Mouse (Mus musculus) forebrain, embryonic 13.5 days (tissue): ENCODE results near the gene Wbp1. TPM values are rescaled to one million over a fixed set of nuclear protein-coding genes. Genes with fewer than 3 reads are reported as not detected.
A peak's percentile ranks its signal among the peaks of the same experiment; 100 is the strongest.

Source experiments
- ATAC-seq: fragments of 200-750 bp; cut with Nextera tagmentation; 2 replicates; pipeline ENCODE4 v1.8.0; 2017
- H3K27ac ChIP-seq: fragments of 300-500 bp; sonication (generic); 2 replicates; pipeline ENCODE4 v1.5.1; 2015; ENCODE audit warnings: inconsistent platforms, mild to moderate bottlenecking, moderate library complexity
- H3K27me3 ChIP-seq: fragments of 300-500 bp; sonication (generic); 2 replicates; pipeline ENCODE4 v1.6.1; 2015; ENCODE audit warnings: mild to moderate bottlenecking, inconsistent platforms
- H3K36me3 ChIP-seq: fragments of 300-500 bp; sonication (generic); 2 replicates; pipeline ENCODE4 v1.6.1; 2015; ENCODE audit warnings: mild to moderate bottlenecking, inconsistent platforms; ENCODE audit not compliant: poor library complexity, severe bottlenecking
- H3K4me1 ChIP-seq: fragments of 300-500 bp; sonication (generic); 2 replicates; pipeline ENCODE4 v1.6.1; 2015; ENCODE audit warnings: inconsistent platforms
- H3K4me2 ChIP-seq: fragments of 300-500 bp; sonication (generic); 2 replicates; pipeline ENCODE4 v1.6.1; 2015; ENCODE audit warnings: inconsistent platforms, mild to moderate bottlenecking, moderate library complexity
- H3K4me3 ChIP-seq: fragments of 300-500 bp; sonication (generic); 2 replicates; pipeline ENCODE4 v1.5.1; 2015; ENCODE audit warnings: mild to moderate bottlenecking, inconsistent platforms
- H3K9ac ChIP-seq: fragments of 300-500 bp; sonication (generic); 2 replicates; pipeline ENCODE4 v1.6.1; 2015; ENCODE audit warnings: mild to moderate bottlenecking, inconsistent platforms
- H3K9me3 ChIP-seq: fragments of 300-500 bp; sonication (generic); replicated peaks from 2 replicates; pipeline ENCODE4 v1.6.1; 2016; ENCODE audit warnings: inconsistent platforms
- WGBS: fragments of 180-500 bp; shearing (Covaris S2); methylation state at CpG from one replicate; pipeline ENCODE4 v1.1.7; 2015; 5-methylcytosine and 5-hydroxymethylcytosine counted together
- polyA plus RNA-seq: library from polyadenylated mRNA; unstranded; fragments of >200 nt; fragmentation: Nextera tagmentation; extraction: Ambion mirVana; gene quantifications from 2 replicates; pipeline ENCODE4 v1.2.1, GENCODE M21; 2015

Gene Wbp1
- polyA plus RNA-seq, 1 experiment from 2014 or later: 239 TPM

DNA sequence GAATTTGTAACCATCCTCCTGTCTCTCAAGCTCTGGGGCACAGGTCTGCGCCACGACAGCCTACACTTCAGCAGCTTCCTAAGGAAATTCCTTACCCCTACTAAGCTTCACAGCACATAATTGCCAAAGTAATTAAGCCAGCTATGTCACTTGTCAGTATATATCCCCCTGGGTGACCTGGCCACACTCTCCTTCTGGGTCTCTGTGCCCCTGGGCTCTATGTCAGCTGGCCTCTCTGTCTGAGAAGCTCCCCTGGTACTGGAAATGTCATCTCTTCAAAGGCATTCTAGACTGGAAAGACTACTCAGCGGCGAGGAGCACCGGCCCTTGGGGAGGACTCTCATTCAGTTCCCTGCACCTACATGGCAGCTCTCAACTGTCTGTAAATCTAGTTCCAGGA lies 1.6 kb upstream of the Wbp1 start:
- Histone ChIP-seq H3K9ac (peak overlapping the region; percentile 96), H3K27ac (peak overlapping the region; percentile 99; the same call in 1 of the 2 replicates), H3K4me1 (peaks cover 60% of the 10 kb centered on the region), H3K36me3 (peaks cover 19% of the 10 kb centered on the region), H3K4me2 (peak overlapping the region; percentile 96), H3K27me3 (no peaks in the 10 kb centered on the region), H3K4me3 (no peak overlapping the region), H3K9me3 (no peaks in the 10 kb centered on the region)
- ATAC-seq: no peak
- 83% methylated on average over 5 of the region's 5 CpGs for WGBS

DNA sequence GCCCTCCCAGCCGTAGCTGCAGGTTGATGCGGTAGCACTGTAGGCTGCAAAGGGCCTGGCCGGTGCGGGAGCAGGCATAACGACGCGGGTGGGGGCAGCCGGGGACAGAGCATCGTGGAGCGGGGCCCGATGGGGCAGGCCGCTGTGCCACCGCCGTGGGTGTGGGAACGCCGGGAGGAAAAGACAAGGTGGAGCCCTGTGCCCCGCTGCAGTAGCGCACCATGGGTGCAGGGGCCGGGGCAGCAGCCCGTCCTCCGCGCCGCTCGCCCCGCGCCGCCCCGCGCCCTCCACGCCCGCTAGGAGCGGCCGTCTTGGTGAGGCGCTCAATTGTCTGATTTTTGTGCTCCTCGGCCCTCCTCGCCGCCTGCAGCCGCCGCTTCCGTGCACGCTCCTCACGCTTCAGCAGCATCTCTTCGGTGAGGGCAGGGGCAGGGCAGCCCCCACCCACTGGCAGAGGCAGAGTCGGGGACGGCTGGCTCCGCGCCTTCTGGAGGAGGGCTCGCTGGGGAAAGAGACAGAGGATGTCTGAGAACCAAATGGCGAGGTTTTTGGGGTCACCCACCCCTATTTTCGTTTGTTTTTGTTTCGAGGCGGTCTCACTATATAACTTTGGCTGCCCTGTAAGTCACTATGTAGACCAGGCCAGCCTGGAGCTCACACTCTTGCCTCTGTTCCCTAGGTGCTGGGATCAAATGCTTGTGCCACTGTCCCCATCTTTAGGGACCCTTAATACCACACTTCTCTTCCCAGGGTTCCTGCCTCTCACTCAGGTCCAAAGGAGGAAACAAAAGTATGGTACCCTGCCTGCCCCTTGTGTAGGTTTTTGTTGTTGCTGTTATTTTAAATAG lies 728 bp upstream of the Wbp1 start:
- Histone ChIP-seq H3K9ac (peak overlapping the region; percentile 96), H3K27ac (peak overlapping the region; percentile 99), H3K4me2 (peak overlapping the region; percentile 96), H3K4me3 (peak overlapping the region; percentile 79), H3K4me1 (peaks cover 67% of the 10 kb centered on the region), H3K36me3 (peaks cover 27% of the 10 kb centered on the region), H3K27me3 (no peaks in the 10 kb centered on the region), H3K9me3 (no peaks in the 10 kb centered on the region)
- peak; percentile 11 for ATAC-seq
- WGBS: 1% methylated on average over 51 of the region's 52 CpGs

DNA sequence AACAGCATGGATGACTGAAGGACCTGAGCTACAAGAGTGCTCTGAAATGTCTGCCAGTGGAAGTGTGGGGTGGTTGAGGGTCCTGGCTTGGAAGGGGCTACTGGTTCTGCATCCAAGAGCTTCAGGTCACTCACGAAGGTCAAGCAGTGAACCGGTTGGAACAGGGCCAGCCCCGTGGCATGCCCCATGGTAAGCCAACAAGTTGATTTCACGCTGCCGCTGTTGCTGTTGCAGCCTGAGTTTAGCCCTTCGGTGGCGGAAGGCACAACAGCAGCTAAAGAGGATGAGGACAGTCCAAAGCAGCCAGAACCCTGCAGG lies 1.7 kb downstream of the Wbp1 start:
- H3K4me2 ChIP-seq: peak overlapping the region; percentile 96
- H3K9ac ChIP-seq: peak overlapping the region; percentile 95
- H3K27ac ChIP-seq: no peak overlapping the region; the same call in 1 of the 2 replicates
- WGBS: 79% methylated on average over 7 of the region's 7 CpGs
- peaks cover 32% of the 10 kb centered on the region for H3K36me3 ChIP-seq
- no peaks in the 10 kb centered on the region for H3K27me3 ChIP-seq
- H3K4me1 ChIP-seq: peaks cover 81% of the 10 kb centered on the region
- no peaks in the 10 kb centered on the region for H3K9me3 ChIP-seq
- peak overlapping the region; percentile 79 for H3K4me3 ChIP-seq
- ATAC-seq: no peak

DNA sequence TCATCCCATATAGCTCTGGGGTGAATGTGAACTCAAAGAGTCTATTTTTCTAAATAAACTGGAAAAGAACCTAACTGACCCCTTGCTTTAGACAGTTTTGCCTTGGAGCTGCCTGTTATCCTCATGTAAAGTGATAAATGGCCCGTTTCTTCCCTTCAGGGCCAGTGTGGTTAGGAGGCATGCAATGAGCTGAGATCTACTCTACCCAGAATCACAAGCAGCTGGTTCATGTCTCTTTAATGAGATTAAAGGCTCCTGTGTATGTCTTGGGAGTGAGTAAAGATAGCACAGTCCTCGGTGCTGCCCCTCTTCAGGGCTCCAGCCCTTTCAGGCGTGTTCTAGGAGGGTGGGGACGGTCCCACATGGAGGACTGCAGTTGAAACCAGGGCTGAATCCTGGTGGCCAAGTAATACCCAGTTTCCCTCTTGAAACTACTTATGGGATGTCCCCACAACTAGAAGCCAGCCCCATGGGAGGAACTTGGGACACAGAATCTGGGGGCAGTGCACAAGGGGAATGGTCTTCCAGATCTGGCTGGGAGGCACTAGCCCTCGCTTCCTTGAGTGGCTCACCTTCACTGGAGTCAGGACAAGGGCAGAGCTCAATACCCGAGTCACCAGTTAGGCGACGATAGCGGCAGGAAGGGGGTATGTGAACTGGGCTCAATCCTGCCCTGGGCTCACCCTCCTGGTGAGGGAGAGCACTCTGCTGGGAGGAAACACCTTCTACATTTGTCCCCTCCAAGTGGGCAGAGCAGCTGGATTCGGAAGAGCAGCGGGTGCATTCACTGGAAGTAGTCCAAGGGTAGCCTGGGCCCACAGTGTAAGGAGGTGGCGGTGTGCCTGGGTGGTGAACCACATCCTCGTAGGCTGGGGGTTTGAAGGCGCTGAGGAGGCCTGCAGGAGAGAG lies 2.3 kb downstream of the Wbp1 start:
- H3K4me1 ChIP-seq: peaks cover 80% of the 10 kb centered on the region
- peak overlapping the region; percentile 96 for H3K4me2 ChIP-seq
- WGBS: 84% methylated on average over 14 of the region's 14 CpGs
- no peaks in the 10 kb centered on the region for H3K9me3 ChIP-seq
- peaks cover 32% of the 10 kb centered on the region for H3K36me3 ChIP-seq
- no peaks in the 10 kb centered on the region for H3K27me3 ChIP-seq
- H3K4me3 ChIP-seq: peak overlapping the region; percentile 79
- ATAC-seq: no peak
- H3K27ac ChIP-seq: peak overlapping the region; percentile 25; the same call in 1 of the 2 replicates
- peak overlapping the region; percentile 95; the same call in 1 of the 2 replicates for H3K9ac ChIP-seq

DNA sequence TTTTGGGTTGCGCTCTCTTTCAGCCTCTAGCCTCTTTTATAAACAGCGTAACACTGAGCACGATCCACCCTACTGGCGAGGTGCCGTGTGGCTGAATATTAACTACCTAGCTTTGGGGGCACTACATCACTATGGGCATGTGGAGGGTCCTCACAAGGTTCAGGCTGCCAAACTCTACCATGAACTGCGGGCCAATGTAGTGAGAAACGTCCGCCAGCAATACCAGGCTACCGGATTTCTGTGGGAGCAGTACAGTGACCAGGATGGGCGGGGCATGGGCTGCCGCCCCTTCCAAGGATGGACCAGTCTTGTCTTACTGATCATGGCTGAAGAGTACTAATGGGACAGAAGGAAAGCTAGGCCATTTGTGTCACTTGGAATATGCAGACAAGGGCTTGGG lies 3.0 kb downstream of the Wbp1 start:
- Histone ChIP-seq H3K27me3 (no peaks in the 10 kb centered on the region), H3K27ac (peak overlapping the region; percentile 35; the same call in 1 of the 2 replicates), H3K9me3 (no peaks in the 10 kb centered on the region), H3K4me1 (peaks cover 72% of the 10 kb centered on the region), H3K9ac (no peak overlapping the region), H3K4me3 (no peak overlapping the region), H3K4me2 (no peak overlapping the region), H3K36me3 (peaks cover 32% of the 10 kb centered on the region)
- no peak for ATAC-seq
- WGBS: 85% methylated on average over 11 of the region's 11 CpGs

DNA sequence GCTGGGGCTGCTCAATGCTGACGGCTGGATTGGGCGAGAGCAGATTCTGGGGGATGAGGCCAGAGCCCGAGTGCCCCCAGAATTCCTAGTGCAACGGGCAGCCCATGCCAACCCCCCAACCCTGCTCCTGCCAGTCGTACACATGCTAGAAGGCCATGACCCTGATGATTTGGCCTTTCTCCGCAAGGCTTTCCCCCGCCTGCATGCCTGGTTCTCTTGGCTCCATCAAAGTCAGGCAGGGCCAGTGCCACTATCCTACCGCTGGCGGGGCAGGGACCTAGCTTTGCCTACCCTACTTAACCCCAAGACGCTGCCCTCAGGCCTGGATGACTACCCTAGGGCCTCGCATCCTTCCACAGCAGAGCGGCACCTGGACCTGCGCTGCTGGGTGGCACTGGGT lies 3.7 kb downstream of the Wbp1 start:
- Histone ChIP-seq H3K36me3 (peaks cover 32% of the 10 kb centered on the region), H3K9ac (no peak overlapping the region)

DNA sequence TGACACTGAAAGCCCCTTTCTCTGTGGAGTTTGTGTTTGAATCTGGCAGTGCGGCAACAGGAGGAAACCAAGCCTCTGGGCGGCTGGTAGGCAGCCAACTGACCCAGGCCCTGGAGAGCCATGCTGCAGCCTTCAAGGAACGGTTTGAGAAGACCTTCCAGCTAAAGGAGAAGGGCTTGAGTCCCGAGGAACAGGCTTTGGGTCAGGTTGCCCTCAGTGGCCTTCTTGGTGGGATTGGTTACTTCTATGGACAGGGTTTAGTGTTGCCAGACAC lies 4.3 kb downstream of the Wbp1 start:
- WGBS: 90% methylated on average over 4 of the region's 4 CpGs
- Histone ChIP-seq H3K9ac (peak overlapping the region; percentile 95), H3K4me2 (peak overlapping the region; percentile 99), H3K36me3 (peaks cover 32% of the 10 kb centered on the region), H3K27me3 (no peaks in the 10 kb centered on the region), H3K27ac (no peak overlapping the region), H3K9me3 (no peaks in the 10 kb centered on the region), H3K4me1 (peaks cover 60% of the 10 kb centered on the region), H3K4me3 (peak overlapping the region; percentile 89; the same call in 1 of the 2 replicates)
- ATAC-seq: no peak

More for the DNA sequence above, 3.7 kb downstream of the Wbp1 start:
- peaks cover 65% of the 10 kb centered on the region for H3K4me1 ChIP-seq
- 88% methylated on average over 13 of the region's 13 CpGs for WGBS
- peak overlapping the region; percentile 35; the same call in 1 of the 2 replicates for H3K27ac ChIP-seq
- H3K4me2 ChIP-seq: no peak overlapping the region
- H3K4me3 ChIP-seq: no peak overlapping the region
- H3K9me3 ChIP-seq: no peaks in the 10 kb centered on the region
- no peak for ATAC-seq
- no peaks in the 10 kb centered on the region for H3K27me3 ChIP-seq

DNA sequence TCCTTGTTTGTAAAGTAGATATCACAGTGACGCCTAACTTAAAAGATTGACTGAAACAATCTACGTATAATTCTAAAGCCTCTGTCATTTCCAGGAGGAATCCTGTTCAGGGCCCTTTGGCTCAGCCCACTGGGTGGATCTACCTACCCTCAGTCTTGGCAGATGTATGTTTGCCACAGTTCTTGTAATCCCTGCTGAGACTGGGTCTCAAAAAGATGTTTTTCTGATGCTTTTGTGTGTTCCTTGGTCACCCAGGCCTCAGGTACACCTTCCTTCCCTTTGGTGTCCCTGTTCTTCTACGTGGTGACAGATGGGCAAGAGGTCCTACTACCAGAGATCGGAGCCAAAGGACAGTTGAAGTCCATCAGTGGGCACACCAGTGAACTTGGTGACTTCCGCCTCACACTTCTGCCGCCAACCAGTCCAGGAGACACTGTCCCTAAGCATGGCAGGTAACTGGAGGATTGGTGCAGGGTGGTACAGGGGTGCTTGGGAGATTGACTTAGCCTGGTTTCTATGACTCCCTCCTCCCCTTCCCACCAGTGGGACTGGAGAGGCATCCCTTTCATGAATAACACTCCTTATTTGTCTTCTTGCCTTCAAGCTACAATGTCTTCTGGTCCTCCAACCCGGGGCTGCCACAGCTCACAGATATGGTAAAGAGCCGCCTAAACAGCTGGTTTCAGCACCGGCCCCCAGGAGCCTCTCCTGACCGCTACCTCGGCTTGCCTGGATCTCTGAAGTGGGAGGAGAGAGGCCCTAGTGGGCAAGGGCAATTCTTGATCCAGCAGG lies 4.8 kb downstream of the Wbp1 start:
- no peaks in the 10 kb centered on the region for H3K27me3 ChIP-seq
- H3K4me1 ChIP-seq: peaks cover 56% of the 10 kb centered on the region
- WGBS: 77% methylated on average over 11 of the region's 11 CpGs

DNA sequence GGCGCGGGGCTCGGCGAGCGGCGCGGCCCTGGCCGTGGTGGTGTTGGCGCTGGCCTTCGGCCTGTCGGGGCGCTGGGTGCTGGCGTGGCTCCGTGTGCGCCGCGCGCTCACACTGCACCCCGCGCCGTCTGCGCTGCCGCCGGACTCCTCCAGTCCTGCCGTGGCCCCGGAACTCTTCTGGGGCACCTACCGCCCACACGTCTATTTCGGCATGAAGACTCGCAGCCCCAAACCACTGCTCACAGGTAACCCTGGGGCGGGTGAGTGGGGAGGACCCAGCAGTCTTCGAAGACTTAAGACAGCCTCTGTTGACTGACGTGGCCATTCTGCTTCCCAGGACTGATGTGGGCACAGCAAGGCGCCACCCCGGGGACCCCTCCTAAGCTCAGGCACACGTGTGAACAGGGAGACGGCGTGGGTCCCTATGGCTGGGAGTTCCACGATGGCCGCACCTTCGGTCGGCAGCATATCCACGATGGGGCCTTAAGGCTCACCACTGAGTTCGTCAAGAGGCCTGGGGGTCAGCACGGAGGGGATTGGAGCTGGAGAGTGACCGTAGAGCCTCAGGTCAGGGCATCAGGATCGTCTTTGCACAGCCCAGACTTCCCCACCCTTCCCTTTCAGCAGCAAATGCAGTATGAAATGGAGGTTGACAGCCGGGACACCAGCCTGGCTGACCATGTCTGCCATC lies 5.5 kb downstream of the Wbp1 start:
- Histone ChIP-seq H3K4me2 (peak overlapping the region; percentile 99), H3K4me3 (peak overlapping the region; percentile 89), H3K27ac (peak overlapping the region; percentile 74), H3K36me3 (peaks cover 34% of the 10 kb centered on the region), H3K27me3 (no peaks in the 10 kb centered on the region), H3K9ac (peak overlapping the region; percentile 95), H3K4me1 (peaks cover 56% of the 10 kb centered on the region), H3K9me3 (no peaks in the 10 kb centered on the region)
- WGBS: 1% methylated on average over 36 of the region's 48 CpGs
- peak; percentile 67 for ATAC-seq

More for the DNA sequence above, 4.8 kb downstream of the Wbp1 start:
- Histone ChIP-seq H3K9me3 (no peaks in the 10 kb centered on the region), H3K36me3 (peaks cover 32% of the 10 kb centered on the region), H3K27ac (no peak overlapping the region), H3K4me2 (peak overlapping the region; percentile 99), H3K9ac (peak overlapping the region; percentile 95), H3K4me3 (peak overlapping the region; percentile 89)
- ATAC-seq: no peak

DNA sequence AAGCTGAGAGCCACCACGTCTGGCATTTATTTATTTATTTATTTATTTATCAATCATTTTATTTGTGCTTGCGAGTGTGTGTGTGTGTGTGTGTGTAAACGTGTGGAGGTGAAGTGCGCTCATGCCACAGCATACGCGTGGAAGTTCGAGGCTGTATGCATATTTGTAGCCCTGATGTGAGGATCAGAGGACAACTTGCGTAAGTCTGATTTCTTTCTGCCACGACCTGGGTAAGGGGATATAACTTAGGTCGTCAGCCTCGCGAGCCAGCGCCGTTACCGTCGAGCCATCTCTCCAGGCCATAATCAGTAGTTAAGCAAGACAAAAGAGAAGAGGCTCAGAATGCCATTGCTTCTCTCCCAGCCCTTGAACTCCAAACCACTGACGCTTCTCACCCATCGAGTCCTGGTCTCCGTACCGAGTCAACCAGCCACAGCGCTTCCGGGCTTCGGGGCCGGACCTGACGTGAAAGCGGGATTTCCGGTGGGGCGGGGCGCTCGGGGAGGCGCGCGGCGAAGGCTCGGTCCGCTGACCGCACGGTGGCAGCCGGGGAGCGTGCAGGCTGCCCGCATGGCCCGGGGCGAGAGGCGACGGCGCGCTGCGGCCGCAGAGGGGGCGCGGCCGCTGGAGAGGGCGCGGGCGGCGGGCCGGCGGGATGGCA lies 6.2 kb downstream of the Wbp1 start, which contains the start of gene Mogs:
Mogs (plus strand) TSS at position 486 of the 661 bp plus-strand sequence.
- Histone ChIP-seq H3K4me1 (peaks cover 54% of the 10 kb centered on the region), H3K27me3 (no peaks in the 10 kb centered on the region)
- WGBS: 1% methylated on average over 43 of the region's 58 CpGs

More for the DNA sequence above, 6.2 kb downstream of the Wbp1 start, which contains the start of gene Mogs:
- Histone ChIP-seq H3K9me3 (no peaks in the 10 kb centered on the region), H3K36me3 (peaks cover 36% of the 10 kb centered on the region), H3K27ac (peak within 1 kb of the TSS; percentile 74), H3K9ac (peak within 1 kb of the TSS; percentile 95), H3K4me3 (peak within 1 kb of the TSS; percentile 89), H3K4me2 (peak within 1 kb of the TSS; percentile 99)
- ATAC-seq: peak; percentile 90
